Mouse (Mus musculus) midbrain, embryonic 12.5 days (tissue): Measurements from ENCODE around the gene Prkd3. TPM values are rescaled to one million over a fixed set of nuclear protein-coding genes. Genes with fewer than 3 reads are reported as not detected.

ENCODE experiments used
- ATAC-seq: fragments of 200-750 bp; cut with Nextera tagmentation; 2 replicates; pipeline ENCODE4 v1.8.0; 2017; ENCODE audit warnings: low read depth, moderate TSS enrichment, moderate library complexity; ENCODE audit not compliant: low FRiP score
- H3K27ac ChIP-seq: fragments of 300-500 bp; sonication (generic); replicated peaks from 2 replicates; pipeline ENCODE4 v1.5.1; 2016; ENCODE audit warnings: mild to moderate bottlenecking
- H3K27me3 ChIP-seq: fragments of 300-500 bp; sonication (generic); 2 replicates; pipeline ENCODE4 v1.6.1; 2016; ENCODE audit warnings: mild to moderate bottlenecking
- H3K36me3 ChIP-seq: fragments of 300-500 bp; sonication (generic); 2 replicates; pipeline ENCODE4 v1.6.1; 2016
- H3K4me1 ChIP-seq: fragments of 300-500 bp; sonication (generic); 2 replicates; pipeline ENCODE4 v1.6.1; 2016
- H3K4me2 ChIP-seq: fragments of 300-500 bp; sonication (generic); replicated peaks from 2 replicates; pipeline ENCODE4 v1.6.1; 2016; ENCODE audit warnings: mild to moderate bottlenecking, moderate library complexity
- H3K4me3 ChIP-seq: fragments of 300-500 bp; sonication (generic); 2 replicates; pipeline ENCODE4 v1.5.1; 2016; ENCODE audit warnings: mild to moderate bottlenecking
- H3K9ac ChIP-seq: fragments of 300-500 bp; sonication (generic); replicated peaks from 2 replicates; pipeline ENCODE4 v1.6.1; 2016; ENCODE audit warnings: mild to moderate bottlenecking, moderate library complexity
- H3K9me3 ChIP-seq: fragments of 300-500 bp; sonication (generic); 2 replicates; pipeline ENCODE4 v1.6.1; 2016; ENCODE audit warnings: mild to moderate bottlenecking
- WGBS: fragments of 180-500 bp; shearing (Covaris S2); methylation state at CpG from one replicate; pipeline ENCODE4 v1.1.7; 2016; 5-methylcytosine and 5-hydroxymethylcytosine counted together
- polyA plus RNA-seq: library from polyadenylated mRNA; unstranded; fragments of >200 nt; fragmentation: Nextera tagmentation; extraction: Ambion mirVana; gene quantifications from 2 replicates; pipeline ENCODE4 v1.2.1, GENCODE M21; 2016

The Prkd3 gene
- polyA plus RNA-seq, 1 experiment from 2014 or later = 43.0 TPM

DNA sequence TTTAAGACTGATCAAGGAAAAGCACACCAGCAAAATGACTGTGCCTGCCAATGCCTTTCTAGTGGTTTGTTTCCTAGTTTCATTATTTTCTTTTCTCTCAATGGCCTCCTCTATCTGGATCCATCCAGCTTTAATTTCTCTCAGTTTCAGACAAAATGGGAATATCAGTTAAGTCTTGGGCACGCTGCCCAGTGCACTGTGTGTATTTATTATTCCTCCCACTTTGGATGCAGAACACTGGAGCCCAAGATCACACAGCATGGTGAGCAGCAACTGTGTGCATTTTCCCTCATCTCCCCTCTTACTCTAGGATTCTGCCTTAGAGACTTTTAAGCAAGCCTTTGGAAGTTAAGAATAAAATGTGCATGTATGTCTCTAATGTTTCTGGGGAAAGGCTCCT is 56.2 kb downstream of the Prkd3 start:
- Histone ChIP-seq H3K4me2 (no peak overlapping the region), H3K27me3 (no peaks in the 10 kb centered on the region), H3K4me1 (no peaks in the 10 kb centered on the region), H3K36me3 (peaks cover 50% of the 10 kb centered on the region), H3K27ac (no peak overlapping the region), H3K9me3 (no peaks in the 10 kb centered on the region), H3K9ac (no peak overlapping the region), H3K4me3 (no peak overlapping the region)
- 81% methylated on average over 1 of the region's 1 CpGs for WGBS
- no peak for ATAC-seq

DNA sequence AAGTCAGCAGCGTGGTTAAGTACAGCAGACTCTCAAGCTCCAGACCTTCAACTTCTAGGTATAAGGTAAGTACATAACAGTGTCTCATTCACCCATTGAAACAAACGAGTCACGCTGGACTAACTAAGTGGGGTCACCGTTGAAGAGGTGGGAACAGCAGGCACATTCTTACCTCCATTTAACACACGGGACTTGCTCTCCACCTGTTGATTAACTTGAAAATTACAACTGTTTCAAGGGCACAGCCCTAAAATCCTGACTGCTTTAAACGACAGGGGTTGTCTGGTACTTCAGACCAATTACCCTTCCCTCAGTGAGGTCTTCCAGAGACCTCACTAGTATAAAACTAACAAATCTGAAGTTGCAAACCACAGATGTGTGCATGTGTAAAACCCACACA is 61.1 kb downstream of the Prkd3 start:
- no peak for ATAC-seq
- Histone ChIP-seq H3K27me3 (no peaks in the 10 kb centered on the region), H3K4me3 (no peak overlapping the region), H3K9me3 (no peaks in the 10 kb centered on the region), H3K4me2 (no peak overlapping the region), H3K4me1 (no peaks in the 10 kb centered on the region), H3K27ac (no peak overlapping the region), H3K36me3 (peaks cover 59% of the 10 kb centered on the region), H3K9ac (no peak overlapping the region)
- WGBS = 86% methylated on average over 6 of the region's 6 CpGs

DNA sequence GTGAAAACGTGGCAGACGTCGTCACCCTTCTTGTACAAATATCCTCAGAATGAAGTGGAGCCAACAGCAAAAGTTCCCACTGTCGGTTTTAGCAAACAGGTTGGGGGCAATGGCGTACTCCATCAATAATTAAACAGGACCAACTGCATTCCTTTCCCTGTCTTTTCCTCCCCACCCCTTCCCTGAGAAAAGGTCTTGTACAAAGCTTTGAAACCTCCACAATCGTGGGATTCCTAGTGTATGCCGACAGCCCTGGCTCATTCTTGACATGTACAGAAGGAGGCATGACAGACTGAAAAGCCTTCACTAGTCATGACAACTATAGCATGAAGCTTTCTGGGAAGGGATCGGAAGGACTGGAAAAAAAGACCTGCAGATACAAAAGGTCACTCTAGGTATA is 67.4 kb downstream of the Prkd3 start:
- Histone ChIP-seq H3K27ac (no peak overlapping the region), H3K36me3 (peaks cover 80% of the 10 kb centered on the region), H3K4me3 (no peak overlapping the region), H3K4me2 (no peak overlapping the region), H3K27me3 (no peaks in the 10 kb centered on the region), H3K9me3 (no peaks in the 10 kb centered on the region), H3K9ac (no peak overlapping the region), H3K4me1 (no peaks in the 10 kb centered on the region)
- ATAC-seq = no peak
- WGBS = 89% methylated on average over 8 of the region's 8 CpGs

DNA sequence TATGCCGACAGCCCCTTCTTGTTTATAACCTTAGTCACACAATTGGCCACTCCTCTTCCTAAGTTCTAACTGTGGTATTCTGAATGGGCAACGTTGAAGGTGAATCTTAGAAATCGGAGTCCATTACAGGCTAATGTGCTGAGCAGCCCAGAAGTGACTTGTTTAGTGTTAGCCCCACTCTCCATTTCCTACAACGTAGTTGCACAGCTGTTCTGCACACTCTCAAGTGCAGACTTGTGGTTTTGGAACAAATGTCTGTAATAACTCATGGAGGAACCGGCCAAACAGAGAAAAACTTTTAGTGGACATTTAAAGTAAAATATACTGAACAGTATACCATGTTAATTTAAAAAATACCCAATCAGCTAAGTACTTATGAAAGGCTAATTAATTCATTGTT is 68.5 kb downstream of the Prkd3 start:
- H3K9ac ChIP-seq = no peak overlapping the region
- WGBS = 93% methylated on average over 5 of the region's 5 CpGs
- H3K27ac ChIP-seq = no peak overlapping the region
- H3K36me3 ChIP-seq = peaks cover 87% of the 10 kb centered on the region
- ATAC-seq = no peak
- H3K27me3 ChIP-seq = no peaks in the 10 kb centered on the region
- H3K4me2 ChIP-seq = no peak overlapping the region
- no peak overlapping the region for H3K4me3 ChIP-seq
- H3K4me1 ChIP-seq = no peaks in the 10 kb centered on the region
- no peaks in the 10 kb centered on the region for H3K9me3 ChIP-seq

DNA sequence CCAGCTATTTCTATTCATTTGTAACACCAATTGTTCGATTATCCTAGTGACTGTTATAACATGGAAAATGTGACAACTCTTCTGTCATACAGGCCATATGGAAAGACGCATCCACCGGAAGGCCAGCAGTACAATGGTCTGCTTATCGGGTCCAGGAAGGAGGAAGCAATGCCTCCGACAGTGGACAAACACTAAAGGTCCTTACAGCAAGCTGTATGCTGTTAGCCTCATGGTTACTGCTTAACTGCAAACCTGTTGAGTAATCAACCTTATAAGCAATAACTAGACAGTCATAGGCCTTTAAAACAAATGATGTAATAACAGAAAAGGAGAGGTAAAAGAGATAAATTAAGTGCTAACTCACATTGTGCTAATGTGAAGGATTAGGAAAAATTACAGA is 69.4 kb downstream of the Prkd3 start:
- WGBS = 93% methylated on average over 5 of the region's 5 CpGs
- no peak overlapping the region for H3K4me3 ChIP-seq
- no peak overlapping the region for H3K4me2 ChIP-seq
- no peak for ATAC-seq
- H3K36me3 ChIP-seq = peaks cover 88% of the 10 kb centered on the region
- H3K27ac ChIP-seq = no peak overlapping the region
- no peaks in the 10 kb centered on the region for H3K9me3 ChIP-seq
- H3K4me1 ChIP-seq = no peaks in the 10 kb centered on the region
- no peak overlapping the region for H3K9ac ChIP-seq
- no peaks in the 10 kb centered on the region for H3K27me3 ChIP-seq

DNA sequence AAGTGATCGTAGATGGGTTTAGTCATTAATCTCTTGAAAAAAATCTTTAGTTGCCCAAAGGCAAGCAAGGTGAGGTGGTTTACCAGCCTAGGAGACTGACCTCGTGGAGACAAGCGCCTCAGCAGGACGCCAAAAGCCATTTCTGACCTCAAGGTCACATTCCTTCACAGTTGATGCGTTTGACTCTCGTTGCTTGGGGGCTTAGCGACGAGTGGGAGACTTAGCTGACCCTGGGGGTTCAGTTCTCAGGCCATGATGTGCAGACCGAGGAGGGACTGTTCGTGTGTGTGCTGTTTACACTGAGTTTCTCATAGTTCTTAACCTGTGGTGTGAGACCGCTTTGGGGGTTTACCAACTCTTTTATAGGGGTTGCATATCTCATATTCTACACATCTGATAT is 78.0 kb downstream of the Prkd3 start:
- Histone ChIP-seq H3K4me2 (no peak overlapping the region), H3K9me3 (no peaks in the 10 kb centered on the region), H3K4me1 (peaks cover 3% of the 10 kb centered on the region), H3K36me3 (peaks cover 40% of the 10 kb centered on the region), H3K4me3 (no peak overlapping the region), H3K27me3 (no peaks in the 10 kb centered on the region), H3K9ac (no peak overlapping the region), H3K27ac (no peak overlapping the region)
- no peak for ATAC-seq
- 48% methylated on average over 11 of the region's 11 CpGs for WGBS

DNA sequence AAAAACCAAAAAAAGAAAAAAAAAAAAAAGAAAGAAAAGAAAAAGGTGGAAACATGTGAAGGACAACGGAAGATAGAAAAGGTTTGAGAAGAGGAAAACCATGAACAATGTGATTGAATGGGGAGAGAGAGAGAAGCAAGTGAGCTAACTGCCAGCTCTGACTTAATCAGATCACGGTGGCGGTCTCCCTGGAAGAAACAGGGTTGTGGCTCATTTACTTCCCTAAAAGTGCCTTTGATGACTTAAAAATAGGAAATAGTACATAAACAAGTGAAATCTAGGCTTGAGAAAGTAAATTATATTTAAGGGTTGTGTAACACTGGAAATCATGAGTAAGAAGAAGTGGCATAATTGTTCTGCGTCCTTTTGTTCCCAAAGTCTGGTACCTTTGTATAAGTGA is 81.7 kb downstream of the Prkd3 start:
- Histone ChIP-seq H3K9me3 (no peaks in the 10 kb centered on the region), H3K36me3 (peaks cover 41% of the 10 kb centered on the region), H3K27me3 (no peaks in the 10 kb centered on the region), H3K9ac (no peak overlapping the region), H3K4me1 (peaks cover 12% of the 10 kb centered on the region), H3K4me3 (no peak overlapping the region), H3K4me2 (no peak overlapping the region), H3K27ac (no peak overlapping the region)
- ATAC-seq = no peak
- whole genome bisulfite sequencing = 93% methylated on average over 4 of the region's 4 CpGs

DNA sequence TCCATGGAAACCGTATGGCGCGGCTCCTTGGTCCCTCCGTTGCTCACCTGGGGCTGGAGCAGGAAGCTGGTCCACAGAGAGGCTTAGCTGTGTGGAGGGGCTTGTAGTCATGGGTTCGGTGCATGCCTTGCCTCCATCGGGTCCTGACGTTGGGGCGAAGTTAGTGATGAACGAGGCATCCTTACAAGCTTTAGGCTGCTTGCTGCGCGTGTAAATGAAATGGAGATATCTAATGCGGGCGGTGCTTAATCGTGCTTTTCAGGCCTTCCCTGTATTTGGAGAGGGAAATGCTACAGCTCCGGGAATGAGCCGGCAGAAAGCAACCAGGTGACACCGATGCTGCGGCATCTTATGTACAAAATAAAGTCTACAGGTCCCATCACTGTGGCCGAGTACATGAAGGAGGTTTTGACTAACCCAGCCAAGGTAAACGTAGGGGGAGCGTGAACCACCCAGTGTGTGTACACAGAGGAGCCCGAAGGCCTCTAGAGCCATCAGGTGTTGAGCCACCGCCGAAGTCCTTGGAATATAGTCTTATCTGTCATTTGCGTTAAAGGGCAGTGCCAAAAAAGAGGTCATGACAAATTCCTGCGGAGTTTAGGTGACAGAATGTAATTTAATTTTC is 83.3 kb downstream of the Prkd3 start:
- Histone ChIP-seq H3K4me1 (peaks cover 15% of the 10 kb centered on the region), H3K4me3 (peak overlapping the region; percentile 74), H3K4me2 (peak overlapping the region; percentile 57), H3K9ac (peak overlapping the region; percentile 67), H3K36me3 (peaks cover 42% of the 10 kb centered on the region), H3K9me3 (no peaks in the 10 kb centered on the region), H3K27me3 (no peaks in the 10 kb centered on the region), H3K27ac (0 out of 2 replicates have a peak overlapping the region, but pooled peaks have one; percentile 20)
- 9% methylated on average over 26 of the region's 26 CpGs for WGBS
- ATAC-seq = peak; percentile 24; the same call in 1 of the 2 replicates

DNA sequence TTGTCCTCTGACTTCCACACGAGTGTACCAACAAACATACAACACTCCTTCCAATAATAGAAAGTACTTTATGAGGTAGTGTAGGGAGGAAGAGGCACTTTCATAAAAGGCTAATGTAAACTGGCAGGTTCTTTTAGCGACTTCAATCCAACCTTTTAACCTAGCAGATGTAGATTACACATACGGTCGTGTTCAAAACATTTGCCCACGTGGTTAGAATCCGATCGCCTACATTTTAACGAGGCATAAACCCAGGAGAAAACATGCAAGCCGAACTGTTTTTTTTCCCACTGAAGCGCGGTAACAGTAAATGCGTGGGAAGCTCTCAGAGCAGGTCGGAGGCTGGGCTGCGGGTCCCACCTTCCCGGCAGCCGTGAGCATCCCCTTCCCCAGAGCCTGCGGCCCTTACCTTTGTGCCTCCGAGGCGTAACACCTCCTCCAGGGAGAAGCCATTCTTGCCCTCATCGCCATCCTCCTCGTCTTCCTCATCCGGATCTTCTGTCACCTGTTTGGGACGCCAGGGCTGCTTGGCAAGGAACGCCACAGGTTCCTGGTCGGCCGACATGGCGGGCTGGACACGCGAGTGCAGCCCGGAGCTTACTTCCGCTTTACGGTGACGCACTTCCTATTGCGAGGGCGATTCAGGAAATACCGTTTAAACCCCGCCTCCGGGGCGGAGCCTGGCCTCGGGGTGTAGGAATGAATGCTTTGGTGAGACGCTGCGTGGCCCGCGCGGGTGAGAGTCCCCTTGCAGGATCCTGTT is 84.0 kb downstream of the Prkd3 start, which contains the start of the genes Cebpz and Ndufaf7:
TSS of gene Cebpz (minus strand) at position 601 of the 763 bp plus-strand sequence.
TSS of gene Ndufaf7 (plus strand) at position 671 of the 763 bp plus-strand sequence.
- WGBS = under 1% methylated on average over 45 of the region's 45 CpGs
- Histone ChIP-seq H3K9ac (peak within 1 kb of the TSS; percentile 67), H3K27ac (0 out of 2 replicates have a peak within 1 kb of the TSS, but pooled peaks have one; percentile 20), H3K4me3 (peak within 1 kb of the TSS; percentile 74), H3K4me1 (peaks cover 15% of the 10 kb centered on the region), H3K9me3 (no peaks in the 10 kb centered on the region), H3K36me3 (peaks cover 42% of the 10 kb centered on the region), H3K27me3 (no peaks in the 10 kb centered on the region), H3K4me2 (peak within 1 kb of the TSS; percentile 57)
- peak; percentile 99 for ATAC-seq

DNA sequence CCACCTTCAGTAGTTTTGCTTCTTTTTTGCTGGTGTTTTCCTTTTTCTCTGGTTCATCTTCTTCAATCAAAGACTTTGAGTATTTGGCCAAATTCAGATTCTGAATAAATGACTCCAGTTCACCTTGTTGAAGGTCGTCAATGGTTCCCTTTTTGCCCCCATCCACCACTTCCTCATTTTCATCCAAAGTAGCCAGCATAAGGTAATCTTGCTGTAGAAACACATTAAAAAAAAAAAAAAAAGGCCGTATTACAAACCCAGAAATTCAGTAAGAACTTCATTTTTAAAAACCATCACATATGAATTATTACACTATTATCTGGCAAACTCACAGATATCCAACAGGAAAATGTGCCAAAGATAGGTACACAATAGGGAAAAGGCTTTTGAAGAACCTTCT is 84.8 kb downstream of the Prkd3 start:
- H3K9me3 ChIP-seq = no peaks in the 10 kb centered on the region
- no peak overlapping the region for H3K9ac ChIP-seq
- no peaks in the 10 kb centered on the region for H3K27me3 ChIP-seq
- no peak overlapping the region for H3K27ac ChIP-seq
- peaks cover 47% of the 10 kb centered on the region for H3K36me3 ChIP-seq
- peak overlapping the region; percentile 74 for H3K4me3 ChIP-seq
- peaks cover 15% of the 10 kb centered on the region for H3K4me1 ChIP-seq
- WGBS = 89% methylated on average over 2 of the region's 2 CpGs
- H3K4me2 ChIP-seq = peak overlapping the region; percentile 57
- no peak for ATAC-seq

DNA sequence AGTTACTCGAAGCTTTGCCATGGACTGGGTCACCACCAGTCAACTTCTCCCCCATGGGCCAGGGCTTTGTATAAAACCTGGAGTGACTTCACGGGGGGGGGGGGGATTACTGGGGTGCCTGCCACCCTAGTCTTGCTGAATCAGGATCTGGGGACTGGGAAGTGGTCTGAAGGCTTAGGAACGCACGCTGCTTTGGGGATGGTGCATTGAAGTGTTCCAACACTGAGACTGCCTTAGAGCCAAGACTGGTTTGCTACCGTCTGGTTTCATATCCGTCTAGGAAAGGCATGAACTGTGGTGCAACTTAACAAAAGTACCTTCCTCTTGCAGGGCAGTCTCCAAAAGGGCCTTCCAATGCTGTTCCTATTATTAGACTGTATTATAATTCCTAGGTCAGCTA is 102.9 kb downstream of the Prkd3 start:
- ATAC-seq = no peak
- Histone ChIP-seq H3K4me3 (no peak overlapping the region), H3K9me3 (no peaks in the 10 kb centered on the region), H3K4me2 (peak overlapping the region; percentile 71), H3K27me3 (no peaks in the 10 kb centered on the region), H3K27ac (no peak overlapping the region), H3K36me3 (peaks cover 39% of the 10 kb centered on the region), H3K4me1 (peaks cover 17% of the 10 kb centered on the region), H3K9ac (no peak overlapping the region)
- WGBS = 46% methylated on average over 6 of the region's 6 CpGs

DNA sequence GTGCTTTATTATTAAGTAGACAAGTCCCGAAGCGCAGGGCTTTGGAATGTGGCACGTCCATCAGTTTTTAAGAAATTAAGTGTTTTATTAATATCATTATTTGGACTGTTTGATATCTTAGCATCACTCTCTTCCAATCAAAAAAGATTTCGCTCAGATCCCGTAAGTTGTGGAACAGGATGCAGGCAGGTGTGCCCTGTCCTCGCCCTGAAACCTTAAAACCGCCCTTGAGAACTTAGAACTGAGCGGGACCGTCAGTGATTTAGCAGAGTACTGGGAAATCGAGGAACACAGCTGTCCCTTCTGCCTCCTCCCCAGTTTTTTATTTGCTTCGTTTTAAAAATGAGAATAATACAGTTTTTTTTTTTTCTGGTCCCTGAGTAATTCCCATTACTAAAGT is 103.7 kb downstream of the Prkd3 start:
- peak overlapping the region; percentile 71 for H3K4me2 ChIP-seq
- H3K4me3 ChIP-seq = peak overlapping the region; percentile 66
- H3K27ac ChIP-seq = peak overlapping the region; percentile 82
- no peaks in the 10 kb centered on the region for H3K27me3 ChIP-seq
- 6% methylated on average over 11 of the region's 11 CpGs for WGBS
- H3K9me3 ChIP-seq = no peaks in the 10 kb centered on the region
- H3K9ac ChIP-seq = peak overlapping the region; percentile 68
- H3K4me1 ChIP-seq = peaks cover 17% of the 10 kb centered on the region
- 0 out of 2 replicates have a peak, but pooled peaks have one; percentile 7 for ATAC-seq
- peaks cover 32% of the 10 kb centered on the region for H3K36me3 ChIP-seq
